Mouse (Mus musculus): ENCODE results near the gene AF067063. TPM values are rescaled to one million over a fixed set of nuclear protein-coding genes. Genes with fewer than 3 reads are reported as not detected.

Gene AF067063
- not detected for total RNA-seq (2023)

GRCm38 (mm10) chr13:119830116-119830515 lies at the start of gene AF067063:
AF067063 (minus strand) TSS chr13:119830216.

GRCm38 (mm10) chr13:119835320-119836056 lies 5.5 kb upstream of the AF067063 start, which contains the start of gene D13Ertd608e:
D13Ertd608e (plus strand) TSS chr13:119836006.

DNA sequence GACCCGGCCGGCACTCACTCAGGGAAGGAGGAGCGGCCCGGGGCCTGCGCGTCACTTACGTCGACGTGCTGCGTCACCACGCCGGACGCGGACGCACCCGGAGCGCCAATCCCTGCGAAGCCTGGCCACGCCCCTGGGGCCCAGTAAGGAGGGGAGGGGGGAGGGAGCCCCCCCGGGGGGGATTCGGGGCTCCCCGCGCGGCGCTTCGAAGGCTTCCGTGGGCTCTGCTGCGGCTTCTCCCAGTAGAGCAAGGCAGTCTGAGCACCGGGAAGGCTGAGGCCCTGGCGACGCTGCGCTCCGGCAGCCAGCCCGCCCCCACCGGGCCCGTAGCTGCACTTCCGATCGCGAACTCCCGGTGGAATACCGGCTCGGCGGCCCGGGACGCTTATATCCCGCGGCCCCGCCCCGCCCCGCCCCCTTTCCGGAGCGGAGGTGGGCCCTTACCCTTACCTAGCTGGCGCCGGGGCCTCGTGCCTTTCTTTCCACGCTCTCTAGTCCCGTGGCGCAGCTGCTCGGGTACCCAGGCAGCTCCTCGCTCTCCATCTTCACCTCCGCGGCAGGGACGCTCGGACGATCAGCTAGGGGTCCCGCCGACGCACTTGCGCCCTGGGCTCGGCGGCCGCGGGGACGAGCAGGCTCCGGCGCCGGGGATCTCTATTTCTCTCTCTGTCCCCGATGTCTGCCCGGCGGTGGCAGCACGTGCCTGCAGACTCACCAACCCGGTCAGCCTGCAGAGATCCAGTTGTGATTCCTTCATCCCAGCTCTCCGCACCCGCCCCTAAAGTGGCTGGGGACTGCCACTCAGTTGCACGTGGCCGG lies 39.0 kb downstream of the AF067063 start, which contains the start of gene Zfp131:
TSS of gene Zfp131 (minus strand) at position 129 of the 819 bp plus-strand sequence.

Other genes with a start within 250 kb of the AF067063 start
- not detected for gene Ccl28, start 206.4 kb downstream of the AF067063 start, total RNA-seq (2023)
- 10 to 100 TPM; 18.8 to 21.2 TPM for gene Hmgcs1, start 139.8 kb downstream of the AF067063 start, total RNA-seq (2023)
- gene Nim1k, start 74.3 kb downstream of the AF067063 start, total RNA-seq (2023), result under 1 TPM; 0.42 to 0.75 TPM
- 10 to 100 TPM; 43.0 to 47.8 TPM for gene Zfp131, start 39.3 kb downstream of the AF067063 start, total RNA-seq (2023)
- not detected for gene D13Ertd608e, start 5.8 kb upstream of the AF067063 start, total RNA-seq (2023)
- gene Tcstv1, start 64.6 kb upstream of the AF067063 start, total RNA-seq (2023), result not detected
- gene Gm21761, start 99.1 kb upstream of the AF067063 start, total RNA-seq (2023), result not detected
- not detected for gene B020031M17Rik, start 120.6 kb upstream of the AF067063 start, total RNA-seq (2023)
- gene Gm36079, start 196.8 kb upstream of the AF067063 start, total RNA-seq (2023), result 1 to 10 TPM; 3.7 to 8.5 TPM
- gene Gm21188, start 222.0 kb upstream of the AF067063 start, total RNA-seq (2023), result 10 to 100 TPM; 62.1 TPM